Mouse (Mus musculus) liver, embryonic 16.5 days (tissue): ENCODE results near the gene Tmem168. TPM values are rescaled to one million over a fixed set of nuclear protein-coding genes. Genes with fewer than 3 reads are reported as not detected.
A peak's percentile ranks its signal among the peaks of the same experiment; 100 is the strongest.

ENCODE experiments used
- ATAC-seq: fragments of 200-750 bp; cut with Nextera tagmentation; 2 replicates; pipeline ENCODE4 v1.8.0; 2017; ENCODE audit warnings: low read depth, mild to moderate bottlenecking, moderate number of reproducible peaks, moderate library complexity
- H3K27ac ChIP-seq: fragments of 300-500 bp; sonication (generic); 2 replicates; pipeline ENCODE4 v1.5.1; 2014; ENCODE audit warnings: mild to moderate bottlenecking, low read length
- H3K27me3 ChIP-seq: fragments of 300-500 bp; sonication (generic); 2 replicates; pipeline ENCODE4 v1.6.1; 2014; ENCODE audit warnings: low read depth, low read length, mixed read lengths; ENCODE audit not compliant: control insufficient read depth, insufficient read depth
- H3K36me3 ChIP-seq: fragments of 300-500 bp; sonication (generic); 2 replicates; pipeline ENCODE4 v1.6.1; 2014; ENCODE audit warnings: mild to moderate bottlenecking; ENCODE audit not compliant: control insufficient read depth, insufficient read depth
- H3K4me1 ChIP-seq: fragments of 300-500 bp; sonication (generic); 2 replicates; pipeline ENCODE4 v1.6.1; 2014; ENCODE audit warnings: low read depth, low read length, mixed read lengths; ENCODE audit not compliant: control insufficient read depth
- H3K4me2 ChIP-seq: fragments of 300-500 bp; sonication (generic); 2 replicates; pipeline ENCODE4 v1.6.1; 2014; ENCODE audit warnings: low read depth, low read length, mixed read lengths
- H3K4me3 ChIP-seq: fragments of 300-500 bp; sonication (generic); 2 replicates; pipeline ENCODE4 v1.5.1; 2014; ENCODE audit warnings: low read depth, mild to moderate bottlenecking, low read length
- H3K9ac ChIP-seq: fragments of 300-500 bp; sonication (generic); 2 replicates; pipeline ENCODE4 v1.6.1; 2014; ENCODE audit warnings: low read depth, low read length
- H3K9me3 ChIP-seq: fragments of 300-500 bp; sonication (generic); replicated peaks from 2 replicates; pipeline ENCODE4 v1.6.1; 2016; ENCODE audit warnings: low read length; ENCODE audit not compliant: control insufficient read depth
- WGBS: fragments of 180-500 bp; shearing (Covaris S2); extraction: QIAGEN DNeasy Blood & Tissue Kit; methylation state at CpG from one replicate; pipeline ENCODE4 v1.1.7; 2014; ENCODE audit not compliant: insufficient replicate concordance; 5-methylcytosine and 5-hydroxymethylcytosine counted together
- polyA plus RNA-seq: library from polyadenylated mRNA; unstranded; fragments of >200 nt; fragmentation: Nextera tagmentation; extraction: Ambion mirVana; gene quantifications from 2 replicates; pipeline ENCODE4 v1.2.1, GENCODE M21; 2015

The Tmem168 gene
- polyA plus RNA-seq, 1 experiment from 2014 or later = 13.1 TPM

GRCm38 (mm10) chr6:13598239-13598923 lies 9.5 kb downstream of the Tmem168 start:
- no peak overlapping the region for H3K4me2 ChIP-seq

GRCm38 (mm10) chr6:13592729-13593345 lies 15.1 kb downstream of the Tmem168 start:
- Histone ChIP-seq H3K4me1 (no peaks in the 10 kb centered on the region; the same call in 1 of the 2 replicates), H3K4me3 (no peak overlapping the region), H3K27me3 (no peaks in the 10 kb centered on the region), H3K9ac (no peak overlapping the region), H3K4me2 (no peak overlapping the region), H3K9me3 (no peaks in the 10 kb centered on the region), H3K27ac (no peak overlapping the region), H3K36me3 (peaks cover 9% of the 10 kb centered on the region)
- 44% methylated on average over 4 of the region's 4 CpGs for WGBS
- no peak for ATAC-seq

More at GRCm38 (mm10) chr6:13598239-13598923, 9.5 kb downstream of the Tmem168 start:
- Histone ChIP-seq H3K9me3 (no peaks in the 10 kb centered on the region), H3K36me3 (peaks cover 9% of the 10 kb centered on the region), H3K9ac (no peak overlapping the region), H3K4me3 (no peak overlapping the region), H3K27ac (no peak overlapping the region), H3K4me1 (no peaks in the 10 kb centered on the region; the same call in 1 of the 2 replicates), H3K27me3 (no peaks in the 10 kb centered on the region)
- WGBS = 74% methylated on average over 7 of the region's 7 CpGs
- ATAC-seq = no peak

- Histone ChIP-seq H3K9ac (no peak overlapping the region), H3K4me3 (no peak overlapping the region)
Observed at GRCm38 (mm10) chr6:13586560-13586959, 21.3 kb downstream of the Tmem168 start.

GRCm38 (mm10) chr6:13586154-13586553 lies 21.7 kb downstream of the Tmem168 start:
- Histone ChIP-seq H3K36me3 (peaks cover 9% of the 10 kb centered on the region), H3K4me1 (peaks cover 5% of the 10 kb centered on the region; the same call in 1 of the 2 replicates), H3K9ac (no peak overlapping the region), H3K27me3 (no peaks in the 10 kb centered on the region), H3K9me3 (no peaks in the 10 kb centered on the region), H3K4me3 (no peak overlapping the region), H3K27ac (peak overlapping the region; percentile 47; the same call in 1 of the 2 replicates), H3K4me2 (peak overlapping the region; percentile 28; the same call in 1 of the 2 replicates)
- peak; percentile 49; the same call in 1 of the 2 replicates for ATAC-seq
- WGBS = 27% methylated on average over 8 of the region's 8 CpGs

More at GRCm38 (mm10) chr6:13586560-13586959, 21.3 kb downstream of the Tmem168 start:
- H3K9me3 ChIP-seq = no peaks in the 10 kb centered on the region
- peak overlapping the region; percentile 47; the same call in 1 of the 2 replicates for H3K27ac ChIP-seq
- ATAC-seq = peak; percentile 87
- peaks cover 5% of the 10 kb centered on the region; the same call in 1 of the 2 replicates for H3K4me1 ChIP-seq
- H3K36me3 ChIP-seq = peaks cover 11% of the 10 kb centered on the region
- peak overlapping the region; percentile 28; the same call in 1 of the 2 replicates for H3K4me2 ChIP-seq
- H3K27me3 ChIP-seq = no peaks in the 10 kb centered on the region
- WGBS = 26% methylated on average over 2 of the region's 2 CpGs

GRCm38 (mm10) chr6:13584788-13585187 lies 23.1 kb downstream of the Tmem168 start:
- Histone ChIP-seq H3K27me3 (no peaks in the 10 kb centered on the region), H3K36me3 (peaks cover 5% of the 10 kb centered on the region; the same call in 1 of the 2 replicates), H3K4me1 (peaks cover 5% of the 10 kb centered on the region; the same call in 1 of the 2 replicates), H3K4me3 (no peak overlapping the region), H3K4me2 (no peak overlapping the region), H3K9me3 (no peaks in the 10 kb centered on the region), H3K27ac (no peak overlapping the region), H3K9ac (no peak overlapping the region)
- ATAC-seq = no peak
- WGBS = 74% methylated on average over 6 of the region's 6 CpGs

- Histone ChIP-seq H3K36me3 (peaks cover 5% of the 10 kb centered on the region; the same call in 1 of the 2 replicates), H3K4me3 (no peak overlapping the region), H3K4me1 (peaks cover 5% of the 10 kb centered on the region; the same call in 1 of the 2 replicates), H3K9ac (no peak overlapping the region), H3K9me3 (no peaks in the 10 kb centered on the region), H3K27ac (no peak overlapping the region), H3K4me2 (no peak overlapping the region), H3K27me3 (no peaks in the 10 kb centered on the region)
- no peak for ATAC-seq
- 74% methylated on average over 1 of the region's 1 CpGs for WGBS
Observed at GRCm38 (mm10) chr6:13582075-13582474, 25.8 kb downstream of the Tmem168 start.

- no peaks in the 10 kb centered on the region for H3K4me1 ChIP-seq
- H3K4me3 ChIP-seq = no peak overlapping the region
- no peak overlapping the region for H3K27ac ChIP-seq
- no peak overlapping the region for H3K4me2 ChIP-seq
- ATAC-seq = no peak
- H3K36me3 ChIP-seq = no peaks in the 10 kb centered on the region
- no peaks in the 10 kb centered on the region for H3K27me3 ChIP-seq
- no peaks in the 10 kb centered on the region for H3K9me3 ChIP-seq
- 65% methylated on average over 1 of the region's 1 CpGs for WGBS
- H3K9ac ChIP-seq = no peak overlapping the region
Observed at GRCm38 (mm10) chr6:13565734-13566133, 42.2 kb downstream of the Tmem168 start.

GRCm38 (mm10) chr6:13555266-13555665 lies 52.6 kb downstream of the Tmem168 start:
- Histone ChIP-seq H3K27ac (no peak overlapping the region), H3K4me2 (no peak overlapping the region), H3K9ac (no peak overlapping the region), H3K4me1 (no peaks in the 10 kb centered on the region), H3K27me3 (no peaks in the 10 kb centered on the region), H3K4me3 (no peak overlapping the region), H3K9me3 (no peaks in the 10 kb centered on the region), H3K36me3 (no peaks in the 10 kb centered on the region)
- ATAC-seq = no peak
- WGBS = 58% methylated on average over 2 of the region's 2 CpGs

GRCm38 (mm10) chr6:13541761-13542160 lies 66.1 kb downstream of the Tmem168 start:
- no peak overlapping the region for H3K9ac ChIP-seq
- H3K27me3 ChIP-seq = no peaks in the 10 kb centered on the region
- no peak overlapping the region for H3K4me2 ChIP-seq
- no peaks in the 10 kb centered on the region for H3K4me1 ChIP-seq
- no peaks in the 10 kb centered on the region for H3K36me3 ChIP-seq
- H3K9me3 ChIP-seq = no peaks in the 10 kb centered on the region
- 69% methylated on average over 3 of the region's 3 CpGs for WGBS
- H3K4me3 ChIP-seq = no peak overlapping the region
- H3K27ac ChIP-seq = no peak overlapping the region
- ATAC-seq = no peak
